Mouse (Mus musculus) kidney, adult 2 months (tissue): ENCODE measurements at regions not wholly inside any gene's neighbourhood (a gene's known extent, or its start where the extent isn't known, plus 50 kb on each side); places are given as distances from the start of the nearest gene placed in this dataset.
"Not testable (repeated sequence)": the region's sequence is repeated elsewhere in the genome, so short reads cannot be mapped to it uniquely, and the experiment has no call there.

Experiments
- DNase-seq: peaks from one replicate; pipeline ENCODE4 v3.0.0; 2021
- H3K27ac ChIP-seq: fragments of 200-500 bp; 2 replicates; pipeline ENCODE4 v1.5.1; 2012; ENCODE audit warnings: low read depth, low read length, control low read depth, inconsistent platforms; ENCODE audit not compliant: insufficient read depth
- H3K27me3 ChIP-seq: fragments of 200-500 bp; replicated peaks from 2 replicates; pipeline ENCODE4 v1.6.1; 2012; ENCODE audit warnings: mild to moderate bottlenecking, moderate library complexity, low read length, inconsistent platforms; ENCODE audit not compliant: control insufficient read depth, insufficient read depth
- H3K36me3 ChIP-seq: fragments of 200-500 bp; 2 replicates; pipeline ENCODE4 v1.6.1; 2012; ENCODE audit warnings: mild to moderate bottlenecking, moderate library complexity, low read length, inconsistent platforms; ENCODE audit not compliant: control insufficient read depth, insufficient read depth
- H3K4me1 ChIP-seq: fragments of 200-500 bp; 2 replicates; pipeline ENCODE4 v1.6.1; 2011; ENCODE audit warnings: low read length; ENCODE audit not compliant: control insufficient read depth, insufficient read depth
- H3K4me3 ChIP-seq: fragments of 200-500 bp; 2 replicates; pipeline ENCODE4 v1.5.1; 2011; ENCODE audit warnings: mild to moderate bottlenecking, low read depth, low read length, control low read depth; ENCODE audit not compliant: insufficient read depth
- CTCF ChIP-seq: fragments of 200-500 bp; conservative IDR thresholded peaks from 2 replicates; pipeline ENCODE4 v1.5.1; 2011; ENCODE audit warnings: low read depth, mild to moderate bottlenecking, control low read depth, low read length, moderate library complexity, mixed read lengths; ENCODE audit not compliant: insufficient read depth, insufficient read length
- POLR2A ChIP-seq: fragments of 200-500 bp; IDR thresholded peaks from one replicate; pipeline ENCODE4 v1.6.1; 2011; ENCODE audit warnings: low read depth, low read length, control low read depth
- WGBS: fragments of 180-500 bp; shearing (Covaris S2); methylation state at CpG from one replicate; pipeline ENCODE4 v1.1.7; 2018; 5-methylcytosine and 5-hydroxymethylcytosine counted together

DNA sequence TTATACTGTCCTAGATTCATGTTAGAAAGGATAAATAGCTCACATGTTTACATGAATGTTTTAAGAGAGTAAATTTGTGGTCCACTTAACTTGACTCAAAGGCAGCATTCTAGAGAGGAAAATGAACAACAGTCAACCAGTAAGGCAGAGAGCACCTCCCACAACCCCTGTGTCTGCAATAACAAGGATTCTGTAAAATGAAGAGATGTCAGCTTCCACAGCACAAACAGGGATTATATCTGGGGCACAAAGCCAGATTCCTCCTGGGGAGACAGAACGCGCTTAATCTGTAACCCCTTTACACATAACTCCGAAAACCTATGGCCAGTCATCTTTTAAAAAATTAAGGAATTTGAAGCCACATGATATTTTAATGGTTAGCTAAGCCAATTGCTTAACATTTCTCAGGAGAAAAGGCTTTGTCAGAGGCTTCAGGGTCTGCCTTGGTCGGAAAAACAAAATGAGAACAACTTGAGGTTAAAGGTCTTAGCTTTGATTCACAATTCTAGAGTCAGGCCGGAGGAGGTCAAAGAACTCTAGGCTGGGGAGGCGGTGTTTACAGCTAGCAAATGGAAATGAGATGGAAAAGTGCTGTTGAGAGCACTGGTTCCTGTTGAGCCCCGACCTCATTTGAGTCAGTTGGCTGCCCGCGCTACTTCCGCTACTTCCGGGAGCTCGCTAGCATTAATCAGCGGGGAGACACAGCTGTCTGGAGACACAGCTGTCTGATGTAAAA, 167.0 kb downstream of the Iqub start:
- peak; percentile 96 for DNase-seq
- TF ChIP-seq CTCF (no peak), POLR2A (no peak)
- Histone ChIP-seq H3K27ac (peak overlapping the region; percentile 92), H3K36me3 (no peaks in the 10 kb centered on the region), H3K27me3 (no peaks in the 10 kb centered on the region), H3K4me3 (no peak overlapping the region), H3K4me1 (peaks cover 2% of the 10 kb centered on the region)
- 13% methylated on average over 13 of the region's 13 CpGs for WGBS

DNA sequence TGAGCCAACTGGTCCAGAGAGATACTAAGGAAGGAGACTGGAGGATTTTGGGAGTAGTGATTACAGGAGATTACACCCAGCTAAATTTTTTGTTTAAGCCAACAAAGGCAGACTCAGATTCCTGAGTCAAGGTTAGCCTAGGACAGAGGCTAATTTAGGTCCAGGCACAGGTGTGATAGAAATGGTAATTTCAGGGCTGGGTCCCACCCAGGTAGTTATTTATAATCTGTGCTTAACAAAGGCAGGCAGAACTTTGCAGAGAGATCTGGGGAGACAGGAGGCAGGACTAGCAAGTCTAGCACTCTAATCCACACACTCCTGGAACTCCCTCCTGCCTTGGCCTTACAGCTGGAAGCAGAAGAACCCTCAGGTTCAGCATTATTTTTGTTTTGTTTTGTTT, 172.4 kb downstream of the Iqub start:
- Histone ChIP-seq H3K27ac (no peak overlapping the region), H3K27me3 (no peaks in the 10 kb centered on the region), H3K36me3 (no peaks in the 10 kb centered on the region), H3K4me3 (no peak overlapping the region), H3K4me1 (peaks cover 2% of the 10 kb centered on the region)
- DNase-seq, result peak; percentile 12
- TF ChIP-seq CTCF, result no peak
- TF ChIP-seq POLR2A, result no peak

DNA sequence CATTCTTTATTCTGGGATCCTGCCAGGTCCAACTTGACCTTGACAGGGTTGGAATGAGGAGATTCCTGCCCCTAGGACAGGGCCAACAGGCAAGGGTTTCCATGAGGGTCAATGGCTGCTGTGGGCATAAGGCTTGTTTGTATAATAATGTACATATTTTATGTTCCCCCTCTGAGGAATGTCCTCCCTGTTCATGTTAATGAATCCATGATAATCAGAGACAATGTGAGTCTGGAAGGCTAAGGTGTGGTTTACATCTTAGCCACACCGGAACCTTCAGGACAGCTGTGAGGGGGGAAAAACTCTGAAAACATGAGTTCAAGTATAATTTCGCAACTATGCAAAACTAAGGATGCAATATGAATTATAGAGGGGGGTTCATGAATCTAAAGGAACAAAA, 172.8 kb downstream of the Iqub start:
- WGBS, result 83% methylated on average over 2 of the region's 2 CpGs

DNA sequence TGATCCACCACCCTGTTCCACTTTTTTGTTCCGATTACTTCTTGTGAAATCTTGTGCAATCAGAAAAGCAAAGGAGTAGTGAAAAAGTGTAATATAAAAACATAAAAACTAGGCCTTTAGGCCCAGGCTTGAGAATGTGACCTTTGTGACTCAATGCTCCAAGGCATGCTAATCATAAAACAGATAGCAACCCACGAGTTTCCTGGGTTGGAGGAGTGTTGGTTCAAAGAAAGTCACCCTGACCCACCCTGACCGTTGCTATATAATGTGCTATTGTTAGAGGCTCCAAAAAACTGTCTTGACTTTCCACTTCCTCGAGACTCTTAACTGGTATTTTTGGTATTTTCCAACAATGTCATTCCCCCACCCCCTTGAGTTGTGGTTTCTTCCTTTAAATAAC, 172.2 kb upstream of the Slc13a1 start:
- H3K4me1 ChIP-seq, DNase-seq, H3K4me3 ChIP-seq, H3K27ac ChIP-seq, H3K27me3 ChIP-seq, H3K36me3 ChIP-seq: not testable (repeated sequence)
- 60% methylated on average over 4 of the region's 4 CpGs for WGBS

More for the DNA sequence above, 172.8 kb downstream of the Iqub start:
- Histone ChIP-seq H3K36me3 (no peaks in the 10 kb centered on the region), H3K4me1 (no peaks in the 10 kb centered on the region; the same call in 1 of the 2 replicates), H3K27me3 (no peaks in the 10 kb centered on the region), H3K4me3 (no peak overlapping the region), H3K27ac (no peak overlapping the region)
- TF ChIP-seq POLR2A (no peak), CTCF (no peak)
- DNase-seq, result peak; percentile 33

DNA sequence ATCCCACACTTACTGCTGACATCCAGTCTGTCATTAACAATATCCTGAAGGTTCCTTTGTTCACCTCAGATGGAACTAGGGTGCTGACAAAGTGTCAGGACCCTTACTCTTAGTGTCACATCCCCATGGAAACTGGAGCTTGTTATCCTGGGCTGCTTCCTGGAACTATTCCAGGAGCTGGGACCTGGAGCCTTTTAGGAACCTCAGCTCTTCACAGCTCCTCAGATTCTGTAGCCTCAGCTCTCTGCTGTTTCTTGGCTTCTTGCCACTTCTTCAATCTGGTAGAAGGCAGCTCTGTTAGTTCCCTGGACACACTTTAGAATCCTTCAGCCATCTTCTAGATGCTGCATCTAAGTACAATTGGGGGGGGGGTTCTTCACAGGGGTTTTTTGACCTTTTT, 157.3 kb upstream of the Slc13a1 start:
- H3K27ac ChIP-seq, result no peak overlapping the region
- no peaks in the 10 kb centered on the region for H3K36me3 ChIP-seq
- H3K4me1 ChIP-seq, result peaks cover 4% of the 10 kb centered on the region; the same call in 1 of the 2 replicates
- H3K27me3 ChIP-seq, result no peaks in the 10 kb centered on the region
- no peak for TF ChIP-seq CTCF
- no peak for TF ChIP-seq POLR2A
- peak; percentile 43 for DNase-seq
- no peak overlapping the region for H3K4me3 ChIP-seq

DNA sequence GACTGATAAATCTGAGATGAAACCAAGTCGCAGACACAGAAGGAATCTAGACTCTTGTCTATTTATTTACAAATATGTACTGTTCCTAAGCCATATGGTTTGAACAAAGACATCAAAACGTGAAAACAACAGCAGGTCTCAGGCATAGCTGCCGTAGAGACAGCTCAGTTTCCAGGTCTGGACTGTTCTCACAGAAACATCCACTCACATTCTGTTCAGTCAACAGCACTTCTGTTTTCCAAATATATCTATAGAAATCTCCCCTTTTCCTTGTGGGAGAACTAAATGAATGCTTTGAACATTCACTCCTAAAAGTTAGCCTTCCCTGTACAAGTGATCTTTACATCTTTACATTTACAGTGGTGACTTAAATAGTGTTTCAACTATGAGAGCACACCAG, 156.8 kb upstream of the Slc13a1 start:
- no peak overlapping the region for H3K4me3 ChIP-seq
- TF ChIP-seq POLR2A (no peak), CTCF (no peak)
- 91% methylated on average over 3 of the region's 3 CpGs for WGBS

DNA sequence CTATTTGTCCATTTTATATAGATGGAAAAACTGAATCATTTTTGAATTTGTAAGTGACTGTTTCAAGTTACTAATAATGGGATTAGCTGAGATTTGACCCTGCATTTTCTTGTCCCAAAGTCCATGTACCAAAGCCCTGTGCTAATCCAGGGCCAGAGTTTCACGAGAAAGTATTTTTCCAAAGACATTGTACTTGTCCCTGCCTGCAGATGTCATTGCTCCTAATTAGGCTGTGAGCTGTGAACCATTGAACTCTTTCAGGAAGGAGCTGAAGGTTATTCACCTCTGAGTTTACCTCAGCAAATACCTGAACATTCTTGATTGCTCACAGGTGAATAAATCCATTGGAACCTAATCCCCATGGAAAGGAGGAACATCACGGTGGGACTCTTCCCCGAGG, 154.5 kb upstream of the Slc13a1 start:
- peak; percentile 89 for DNase-seq
- H3K27ac ChIP-seq, result peak overlapping the region; percentile 56

More for the DNA sequence above, 156.8 kb upstream of the Slc13a1 start:
- no peaks in the 10 kb centered on the region for H3K36me3 ChIP-seq
- H3K4me1 ChIP-seq, result peaks cover 4% of the 10 kb centered on the region; the same call in 1 of the 2 replicates
- no peak overlapping the region for H3K27ac ChIP-seq
- H3K27me3 ChIP-seq, result no peaks in the 10 kb centered on the region
- no peak for DNase-seq

More for the DNA sequence above, 154.5 kb upstream of the Slc13a1 start:
- 48% methylated on average over 3 of the region's 3 CpGs for WGBS
- TF ChIP-seq CTCF (no peak), POLR2A (no peak)
- H3K36me3 ChIP-seq, result no peaks in the 10 kb centered on the region
- H3K4me3 ChIP-seq, result no peak overlapping the region
- peaks cover 8% of the 10 kb centered on the region; the same call in 1 of the 2 replicates for H3K4me1 ChIP-seq
- no peaks in the 10 kb centered on the region for H3K27me3 ChIP-seq
